13 mouse cellular contexts compared by ENCODE assay signal in genomic region chr2:178987935-178988334, GRCm38 (mm10).
"Had no signal": no experiment of that assay in that cellular context is flagged by ENCODE, and none has a peak within 500 bp of the region (broad histone marks: within the 10 kb centered on the region; RNA-seq: fewer than 3 reads in every experiment).

No protein-coding gene starts in this region.

- H3K27me3 ChIP-seq: limb, embryonic 13.5 days; stomach, embryonic 15.5 days had no signal

- H3K4me2 ChIP-seq: limb, embryonic 13.5 days; stomach, embryonic 15.5 days had no signal

- H3K9ac ChIP-seq: limb, embryonic 13.5 days; liver, embryonic 14.5 days; stomach, embryonic 15.5 days had no signal

- ATAC-seq: lung, postnatal 0 days; midbrain, embryonic 16.5 days had no signal

- H3K9me3 ChIP-seq: limb, embryonic 13.5 days; stomach, embryonic 15.5 days had no signal

- H3K36me3 ChIP-seq: limb, embryonic 13.5 days; stomach, embryonic 15.5 days had no signal

- DNase-seq: kidney, postnatal 36 days; layer of hippocampus, adult 9-11 months; layer of hippocampus, postnatal 36 days; lung, adult 2 months; lung, postnatal 36 days; right cerebral cortex, postnatal 14 days; thymus, postnatal 36 days had no signal

- H3K27ac ChIP-seq: kidney, postnatal 0 days; limb, embryonic 13.5 days; liver, embryonic 14.5 days; stomach, embryonic 15.5 days had no signal

- H3K4me3 ChIP-seq: limb, embryonic 13.5 days; stomach, embryonic 15.5 days had no signal
